In genomic region chr6:86371950-86372516, GRCm38 (mm10) we compare ENCODE assay signal across 8 mouse cellular contexts. TPM values are rescaled to one million over a fixed set of nuclear protein-coding genes. Genes with fewer than 3 reads are reported as not detected.
DNase-seq lines count a peak whose midpoint lies in the region; ATAC-seq lines count a peak whose summit lies in the region.

No protein-coding gene starts in this region.

- DNase-seq in adrenal gland, postnatal 14 days: peak; percentile 36
- no peak for DNase-seq in adrenal gland, adult 8-10 months
- peak; percentile 25 for DNase-seq in limb, embryonic 11.5 days (ENCODE audit: low spot score)
- no peak for DNase-seq in layer of hippocampus, adult 9-10 months (ENCODE audit: low spot score)
- no peak for DNase-seq in layer of hippocampus, adult 11-12 months (ENCODE audit: low spot score)

- H3K4me1 ChIP-seq in megakaryocyte, embryonic 14.5 days: peaks cover 30% of the 10 kb centered on the region
- H3K4me1 ChIP-seq in limb, embryonic 11.5 days (ENCODE audit: control insufficient read depth, insufficient read depth, low read length): peaks cover 9% of the 10 kb centered on the region
- H3K4me1 ChIP-seq in stomach, embryonic 15.5 days: peaks cover 17% of the 10 kb centered on the region

- WGBS in limb, embryonic 11.5 days: 6% methylated on average over 12 of the region's 12 CpGs
- 3% methylated on average over 12 of the region's 12 CpGs for whole genome bisulfite sequencing in stomach, embryonic 15.5 days

- H3K9me3 ChIP-seq in megakaryocyte, embryonic 14.5 days: no peaks in the 10 kb centered on the region
- H3K9me3 ChIP-seq in limb, embryonic 11.5 days (ENCODE audit: control insufficient read depth, low read length): no peaks in the 10 kb centered on the region
- no peaks in the 10 kb centered on the region for H3K9me3 ChIP-seq in stomach, embryonic 15.5 days

- no peaks in the 10 kb centered on the region for H3K27me3 ChIP-seq in megakaryocyte, embryonic 14.5 days (replicated peaks)
- H3K27me3 ChIP-seq in limb, embryonic 11.5 days (ENCODE audit: control insufficient read depth, insufficient read depth, low read length): no peaks in the 10 kb centered on the region
- no peaks in the 10 kb centered on the region for H3K27me3 ChIP-seq in stomach, embryonic 15.5 days (replicated peaks)

- H3K27ac ChIP-seq in limb, embryonic 11.5 days (replicated peaks; ENCODE audit: low read depth, low read length): no peak overlapping the region; the same call in 1 of the 2 replicates
- no peak overlapping the region for H3K27ac ChIP-seq in stomach, embryonic 15.5 days

- H3K4me3 ChIP-seq in megakaryocyte, embryonic 14.5 days (replicated peaks): peak overlapping the region; percentile 97
- H3K4me3 ChIP-seq in limb, embryonic 11.5 days (ENCODE audit: low read depth, low read length): peak overlapping the region; percentile 91
- H3K4me3 ChIP-seq in stomach, embryonic 15.5 days (replicated peaks): peak overlapping the region; percentile 88

- peak overlapping the region; percentile 93 for H3K9ac ChIP-seq in limb, embryonic 11.5 days (ENCODE audit: low read length)
- peak overlapping the region; percentile 94; the same call in 1 of the 2 replicates for H3K9ac ChIP-seq in stomach, embryonic 15.5 days

- ATAC-seq in megakaryocyte, adult 5-6 weeks (ENCODE audit: poor library complexity, severe bottlenecking): no peak
- no peak for ATAC-seq in limb, embryonic 11.5 days (ENCODE audit: insufficient number of reproducible peaks, low FRiP score, low TSS enrichment, low read depth)
- no peak for ATAC-seq in stomach, embryonic 15.5 days (ENCODE audit: insufficient read depth, low FRiP score, low read depth)

- H3K36me3 ChIP-seq in megakaryocyte, embryonic 14.5 days (replicated peaks; ENCODE audit: low read length): peaks cover 40% of the 10 kb centered on the region
- peaks cover 4% of the 10 kb centered on the region; the same call in 1 of the 2 replicates for H3K36me3 ChIP-seq in limb, embryonic 11.5 days (ENCODE audit: control insufficient read depth, insufficient read depth, low read length)
- peaks cover 3% of the 10 kb centered on the region for H3K36me3 ChIP-seq in stomach, embryonic 15.5 days

- peak overlapping the region; percentile 85 for H3K4me2 ChIP-seq in limb, embryonic 11.5 days (ENCODE audit: low read depth, severe bottlenecking)
- peak overlapping the region; percentile 78 for H3K4me2 ChIP-seq in stomach, embryonic 15.5 days

RNA-seq across cellular contexts. Expression of gene Snrpg, which starts 0.9 kb away (rescaled TPM):
- 248 and 268 TPM in 2 replicates for total RNA-seq in adrenal gland, postnatal 14 days (2021)
- 100 to 1,000 TPM; 115 to 403 (median 241) TPM for total RNA-seq in adrenal gland, adult 8-10 months (2022)
- 2.9 and 11.4 TPM in 2 replicates for polyA plus RNA-seq in megakaryocyte, embryonic 14.5 days (2012; ENCODE audit: insufficient read depth, low replicate concordance)
- total RNA-seq in megakaryocyte, adult 5-6 weeks (2015): 321 and 326 TPM in 2 replicates
- 25.7 and 28.4 TPM in 2 replicates for total RNA-seq in megakaryocyte, adult 5-6 weeks (2017)
- 903 and 919 TPM in 2 replicates for polyA plus RNA-seq in limb, embryonic 11.5 days (2014; fragmentation: Nextera tagmentation; extraction: Ambion mirVana)
- 521 and 550 TPM in 2 replicates for polyA plus RNA-seq in stomach, embryonic 15.5 days (2015; fragmentation: Nextera tagmentation; extraction: Ambion mirVana)

RNA-seq across cellular contexts. Expression of gene Fam136a, which starts 6.6 kb away (rescaled TPM):
- 84.9 and 89.9 TPM in 2 replicates for total RNA-seq in adrenal gland, postnatal 14 days (2021)
- total RNA-seq in adrenal gland, adult 8-10 months (2022): 10 to 100 TPM; 47.5 to 96.0 (median 73.9) TPM
- polyA plus RNA-seq in megakaryocyte, embryonic 14.5 days (2012; ENCODE audit: insufficient read depth, low replicate concordance): 2.8 and 6.7 TPM in 2 replicates
- total RNA-seq in megakaryocyte, adult 5-6 weeks (2015): 9.7 and 13.9 TPM in 2 replicates
- 11.7 and 12.7 TPM in 2 replicates for total RNA-seq in megakaryocyte, adult 5-6 weeks (2017)
- 164 and 171 TPM in 2 replicates for polyA plus RNA-seq in limb, embryonic 11.5 days (2014; fragmentation: Nextera tagmentation; extraction: Ambion mirVana)
- 124 and 134 TPM in 2 replicates for polyA plus RNA-seq in stomach, embryonic 15.5 days (2015; fragmentation: Nextera tagmentation; extraction: Ambion mirVana)

RNA-seq across cellular contexts. Expression of gene Pcyox1, which starts 24.9 kb away (rescaled TPM):
- total RNA-seq in adrenal gland, postnatal 14 days (2021): 145 and 151 TPM in 2 replicates
- total RNA-seq in adrenal gland, adult 8-10 months (2022): 100 to 1,000 TPM; 151 to 257 (median 207) TPM
- 8.2 and 12.4 TPM in 2 replicates for polyA plus RNA-seq in megakaryocyte, embryonic 14.5 days (2012; ENCODE audit: insufficient read depth, low replicate concordance)
- 37.9 and 47.9 TPM in 2 replicates for total RNA-seq in megakaryocyte, adult 5-6 weeks (2015)
- 62.6 and 84.6 TPM in 2 replicates for total RNA-seq in megakaryocyte, adult 5-6 weeks (2017)
- 61.0 and 61.1 TPM in 2 replicates for polyA plus RNA-seq in limb, embryonic 11.5 days (2014; fragmentation: Nextera tagmentation; extraction: Ambion mirVana)
- polyA plus RNA-seq in stomach, embryonic 15.5 days (2015; fragmentation: Nextera tagmentation; extraction: Ambion mirVana): 93.0 and 97.9 TPM in 2 replicates

RNA-seq across cellular contexts. Expression of gene Tia1, which starts 32.0 kb away (rescaled TPM):
- 48.8 and 69.5 TPM in 2 replicates for total RNA-seq in adrenal gland, postnatal 14 days (2021)
- total RNA-seq in adrenal gland, adult 8-10 months (2022): 100 to 1,000 TPM in 1 of 4 experiments, 10 to 100 TPM in 3; 44.0 to 121 (median 82.9) TPM
- 2.0 and 6.4 TPM in 2 replicates for polyA plus RNA-seq in megakaryocyte, embryonic 14.5 days (2012; ENCODE audit: insufficient read depth, low replicate concordance)
- total RNA-seq in megakaryocyte, adult 5-6 weeks (2015): 66.4 and 69.8 TPM in 2 replicates
- 41.0 and 67.0 TPM in 2 replicates for total RNA-seq in megakaryocyte, adult 5-6 weeks (2017)
- 246 and 268 TPM in 2 replicates for polyA plus RNA-seq in limb, embryonic 11.5 days (2014; fragmentation: Nextera tagmentation; extraction: Ambion mirVana)
- polyA plus RNA-seq in stomach, embryonic 15.5 days (2015; fragmentation: Nextera tagmentation; extraction: Ambion mirVana): 158 and 167 TPM in 2 replicates

RNA-seq across cellular contexts. Expression of gene Gm44790, which starts 54.4 kb away (rescaled TPM):
- 0.78 TPM in 1 of 2 replicates, not detected in the other for total RNA-seq in adrenal gland, postnatal 14 days (2021)
- 1 to 10 TPM in 2 of 4 experiments, not detected in 2; 4.6 to 6.2 TPM for total RNA-seq in adrenal gland, adult 8-10 months (2022)
- polyA plus RNA-seq in megakaryocyte, embryonic 14.5 days (2012; ENCODE audit: insufficient read depth, low replicate concordance): not detected in 2 replicates
- not detected in 2 replicates for total RNA-seq in megakaryocyte, adult 5-6 weeks (2015)
- not detected in 2 replicates for total RNA-seq in megakaryocyte, adult 5-6 weeks (2017)
- 0.95 TPM in 1 of 2 replicates, not detected in the other for polyA plus RNA-seq in limb, embryonic 11.5 days (2014; fragmentation: Nextera tagmentation; extraction: Ambion mirVana)
- polyA plus RNA-seq in stomach, embryonic 15.5 days (2015; fragmentation: Nextera tagmentation; extraction: Ambion mirVana): not detected in 2 replicates

Comparison
In these comparisons a context has a peak if more than half of its experiments do, and no peak if none do; other contexts are left out.
1. DNase-seq: peak in adrenal gland, postnatal 14 days (single experiment) and limb, embryonic 11.5 days (single experiment); none in adrenal gland, adult 8-10 months (single experiment), layer of hippocampus, adult 9-10 months (single experiment) and layer of hippocampus, adult 11-12 months (single experiment).
2. Peak in every context shown above with its lines, with median percentiles within 50 percentile points of each other: H3K4me3 ChIP-seq.